Mouse (Mus musculus): ENCODE data around the gene Phlpp1.

DNA sequence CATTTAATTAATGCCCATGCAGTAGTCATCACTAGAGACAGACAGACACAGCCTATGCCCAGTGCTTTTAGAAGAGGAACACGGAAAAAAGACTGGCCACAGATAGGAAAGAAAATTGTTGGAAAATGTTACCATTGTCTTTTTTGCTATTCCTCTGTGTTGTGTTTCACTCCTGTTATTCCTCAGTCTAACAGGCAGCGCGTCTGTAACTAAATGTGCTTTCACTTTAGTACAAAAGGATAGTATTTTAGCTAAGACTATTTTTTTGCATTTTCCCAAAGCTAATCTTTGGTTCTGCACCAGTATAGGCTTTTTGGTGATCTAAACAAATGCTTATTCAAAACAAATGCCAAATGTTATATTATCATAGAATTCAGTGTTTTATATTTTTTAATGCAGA, 177.6 kb downstream of the Phlpp1 start:
- TF ChIP-seq CTCF (IDR thresholded peaks at IDR 0.05; ENCODE audit: low read depth, low read length) (no peak), POLR2A (IDR thresholded peaks at IDR 0.05; ENCODE audit: extremely low read depth, insufficient read depth, low read length) (no peak)

All from liver, adult 2 months (tissue).